Mouse (Mus musculus) CH12.LX (cell line): ENCODE data around the gene Ubxn1.

Experiments
- CHD2 ChIP-seq: IDR thresholded peaks from 2 replicates; pipeline ENCODE4 v1.6.1; 2011; ENCODE audit warnings: low read length, improper control_type of control experiment
- JUND ChIP-seq: conservative IDR thresholded peaks from 2 replicates; pipeline ENCODE4 v1.6.1; 2011; ENCODE audit warnings: low read depth, low read length, improper control_type of control experiment
- MAX ChIP-seq: IDR thresholded peaks from 2 replicates; pipeline ENCODE4 v1.6.1; 2011; ENCODE audit warnings: low read length, improper control_type of control experiment
- TCF12 ChIP-seq: IDR thresholded peaks from 2 replicates; pipeline ENCODE4 v1.6.1; 2014; ENCODE audit warnings: low read depth, mild to moderate bottlenecking, inconsistent platforms, low read length, improper control_type of control experiment
- UBTF ChIP-seq: IDR thresholded peaks from 2 replicates; pipeline ENCODE4 v1.6.1; 2012; ENCODE audit warnings: low read depth, mild to moderate bottlenecking, inconsistent platforms, low read length, improper control_type of control experiment, moderate library complexity

DNA sequence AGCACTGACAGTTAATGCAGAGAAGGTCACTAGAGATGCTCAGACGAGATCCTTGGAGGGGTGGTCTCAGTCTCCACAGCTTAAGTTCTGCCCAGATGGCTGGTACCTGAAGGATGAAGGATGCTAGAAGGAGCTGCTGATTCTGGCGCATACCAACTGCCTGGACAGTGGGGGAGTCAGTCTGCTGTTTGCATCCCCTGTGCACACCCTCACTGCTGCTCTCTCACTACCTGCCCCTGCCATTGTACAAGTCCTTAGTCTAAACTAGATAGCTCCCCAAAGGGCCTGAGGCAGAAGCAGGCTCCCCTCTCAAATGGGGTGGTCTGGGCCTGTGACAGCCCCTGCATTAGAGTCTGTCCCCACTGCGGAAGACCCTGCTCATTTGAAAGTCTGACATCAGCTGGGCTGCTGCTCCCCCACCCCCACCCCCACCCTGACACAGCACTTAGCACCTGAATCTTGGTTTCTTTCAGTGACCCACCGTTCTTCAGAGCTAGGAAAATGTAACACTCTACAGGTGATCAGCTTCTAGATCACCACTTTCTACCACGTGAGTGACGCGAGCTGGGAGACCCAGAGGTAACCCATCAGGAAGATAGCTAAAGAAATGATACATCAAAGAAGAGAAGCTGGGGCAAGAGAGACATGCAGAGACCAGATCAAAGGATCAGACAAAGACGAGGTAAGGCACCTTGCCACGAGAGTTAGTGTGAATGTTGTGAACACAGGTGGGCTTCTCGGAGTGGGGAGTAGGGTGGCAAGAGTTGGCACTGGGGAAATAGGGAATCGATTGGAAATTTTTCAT is 32.0 kb upstream of the Ubxn1 start, which contains the start of gene Gng3:
- TF ChIP-seq UBTF: no peak
- TF ChIP-seq CHD2: peak; percentile 75
- TF ChIP-seq MAX: 0 out of 2 replicates have a peak, but pooled peaks have one; percentile 46
- peak; percentile 77 for TF ChIP-seq TCF12
- no peak for TF ChIP-seq JUND
